Mouse (Mus musculus): ENCODE data around the gene Endog.
"Not testable (repeated sequence)": the region's sequence is repeated elsewhere in the genome, so short reads cannot be mapped to it uniquely, and the experiment has no call there.

The Endog gene

GRCm38 (mm10) chr2:30171371-30171996, at the start of gene Endog:
Endog (plus strand) TSS chr2:30171493.
- DNase-seq (ENCODE audit: low read depth, low spot score): peak; percentile 69

GRCm38 (mm10) chr2:30122766-30123165, 48.5 kb upstream of the Endog start:
- DNase-seq (ENCODE audit: low read depth, low spot score): no peak

GRCm38 (mm10) chr2:30123729-30124471, 47.4 kb upstream of the Endog start:
- no peak for DNase-seq (ENCODE audit: low read depth, low spot score)

DNA sequence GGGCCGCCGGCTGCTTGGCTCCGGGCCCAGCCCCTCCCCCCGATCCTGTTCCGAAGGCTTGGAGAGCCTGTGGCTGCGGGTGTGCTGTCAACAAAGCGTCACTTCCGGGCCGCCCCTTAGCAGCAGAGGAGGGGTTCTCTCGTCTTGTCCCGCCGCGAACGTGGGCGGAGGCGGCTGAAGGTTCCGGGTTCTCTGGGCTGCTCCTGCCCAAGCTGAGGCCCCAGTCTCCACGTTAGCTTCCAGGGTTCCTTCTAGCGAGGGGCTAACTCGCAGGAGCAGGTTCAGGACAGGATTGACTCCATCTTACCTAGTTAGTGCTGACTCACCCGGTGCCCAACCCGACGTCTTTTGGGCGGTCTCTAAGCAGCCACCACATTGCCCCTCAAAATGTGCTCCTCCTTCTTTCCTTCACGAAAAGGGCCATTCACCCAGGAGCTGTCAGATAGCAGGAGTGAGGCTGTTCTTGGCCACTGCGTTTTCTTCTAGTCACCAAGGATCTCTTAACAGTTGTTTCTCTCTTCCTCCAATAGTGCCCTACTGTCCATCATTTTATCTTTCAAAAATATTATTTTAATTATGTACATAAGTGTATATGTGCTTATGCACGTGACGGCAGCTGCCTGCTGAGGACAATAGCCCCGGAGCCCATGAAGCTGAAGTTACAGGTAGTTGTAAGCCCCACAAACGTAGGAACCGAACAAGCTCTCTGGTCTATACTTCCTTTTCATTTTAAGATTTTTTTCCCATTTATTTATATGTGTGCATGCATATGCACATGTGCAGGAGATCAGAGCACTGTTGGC, 46.6 kb upstream of the Endog start, which contains the start of gene Zer1:
Zer1 (minus strand) TSS at position 114 of the 803 bp plus-strand sequence.
- DNase-seq (ENCODE audit: low read depth, low spot score): peak; percentile 85

- DNase-seq (ENCODE audit: low read depth, low spot score): no peak
Observed at GRCm38 (mm10) chr2:30128789-30129188, 42.5 kb upstream of the Endog start.

- no peak for DNase-seq (ENCODE audit: low read depth, low spot score)
Observed at GRCm38 (mm10) chr2:30130156-30130555, 41.1 kb upstream of the Endog start.

DNA sequence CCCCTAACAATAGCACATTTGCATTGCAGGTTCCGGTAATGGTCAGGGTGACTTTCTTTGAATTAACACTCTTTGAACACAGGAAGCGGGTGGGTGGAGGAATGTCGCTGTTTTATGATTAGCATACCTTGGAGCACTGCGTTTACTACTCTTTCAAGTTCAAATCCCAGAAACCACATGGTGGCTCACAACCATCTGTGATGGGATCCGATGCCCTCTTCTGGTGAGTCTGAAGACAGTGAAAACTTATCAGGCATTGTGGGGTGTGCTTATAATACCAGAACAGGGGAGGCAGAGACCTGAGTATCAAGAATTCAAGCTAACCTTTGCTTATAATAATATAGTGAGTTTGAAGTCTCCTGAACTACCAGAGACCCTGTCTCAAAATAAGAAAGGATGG, 40.1 kb upstream of the Endog start:
- not testable (repeated sequence) for DNase-seq (ENCODE audit: low read depth, low spot score)

DNA sequence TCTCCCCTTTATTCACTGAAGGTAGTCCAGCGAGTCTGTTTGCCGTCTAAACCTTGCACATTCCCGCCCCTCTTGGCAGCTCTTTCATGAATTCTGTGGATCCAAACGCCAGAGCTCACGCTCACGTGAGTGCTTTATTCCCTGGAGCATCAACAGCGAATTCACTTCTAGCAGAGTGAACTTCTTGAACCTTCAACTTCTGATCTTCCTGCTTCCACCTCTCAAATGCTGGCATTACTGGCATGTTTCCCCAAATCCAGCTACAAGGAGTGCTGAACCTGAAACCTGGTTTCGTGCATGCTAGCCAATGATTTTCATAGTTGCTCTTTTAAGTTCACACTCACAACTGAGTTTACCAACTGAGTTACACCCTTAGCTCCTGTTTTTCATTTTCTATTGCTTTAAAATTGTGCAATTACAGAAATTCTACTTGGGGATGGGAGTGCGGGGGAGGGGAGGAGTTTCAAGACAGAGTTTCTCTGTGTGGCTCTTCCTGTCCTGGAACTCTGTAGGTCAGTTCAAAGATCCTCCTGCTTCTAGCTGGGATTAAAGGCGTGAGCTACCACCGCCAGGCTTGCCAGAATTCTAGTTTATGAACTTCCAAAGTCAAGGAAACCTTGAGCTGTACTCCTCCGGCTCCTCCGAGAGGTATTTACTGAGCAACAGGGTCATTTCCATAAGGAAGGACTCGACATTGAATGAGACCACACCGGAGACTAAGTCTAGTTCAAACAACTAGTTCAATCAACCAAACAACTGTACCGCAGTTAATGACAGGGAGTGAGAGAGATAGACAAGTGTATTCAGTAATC, 38.3 kb upstream of the Endog start:
- DNase-seq (ENCODE audit: low read depth, low spot score): no peak

DNA sequence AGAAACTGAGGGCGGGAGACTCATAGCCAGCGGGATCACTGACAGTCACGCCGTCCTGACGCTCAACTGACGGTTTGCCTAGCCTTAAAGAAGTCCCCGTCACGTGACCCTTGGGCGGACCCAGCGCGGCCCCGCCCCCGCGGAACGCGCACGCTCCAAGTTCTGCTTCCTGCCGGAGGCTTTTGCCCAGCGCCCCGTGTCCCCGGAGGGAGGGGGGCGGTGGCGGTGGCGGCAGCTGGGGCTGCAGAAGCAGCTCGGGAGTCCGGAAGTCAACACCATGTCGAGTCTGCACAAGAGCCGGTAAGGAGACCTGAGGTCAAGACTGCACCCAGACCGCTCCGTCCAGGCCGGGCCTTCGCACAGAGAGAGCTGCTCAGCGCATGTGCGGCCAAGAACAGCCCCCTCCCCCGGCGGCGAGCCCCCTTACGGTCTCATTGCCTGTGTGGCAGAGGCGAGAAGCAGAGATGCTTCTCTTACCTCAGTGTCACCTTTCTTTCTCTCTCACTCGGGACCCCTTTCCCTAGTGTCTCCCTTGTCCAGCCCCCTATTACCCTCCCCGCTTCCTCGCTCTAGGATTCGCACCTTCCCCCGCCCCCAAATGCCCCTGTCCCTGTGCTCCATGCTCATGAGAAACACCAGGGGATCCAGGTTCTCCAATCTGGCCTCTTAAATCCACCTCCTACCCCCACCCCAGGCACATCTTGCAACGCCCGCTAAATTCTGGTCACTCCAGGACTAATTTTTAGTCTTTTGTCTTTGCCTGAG, 37.5 kb upstream of the Endog start, which contains the start of gene Tbc1d13:
Tbc1d13 (plus strand) TSS at position 134 of the 765 bp plus-strand sequence.
- DNase-seq (ENCODE audit: low read depth, low spot score): peak; percentile 88

DNA sequence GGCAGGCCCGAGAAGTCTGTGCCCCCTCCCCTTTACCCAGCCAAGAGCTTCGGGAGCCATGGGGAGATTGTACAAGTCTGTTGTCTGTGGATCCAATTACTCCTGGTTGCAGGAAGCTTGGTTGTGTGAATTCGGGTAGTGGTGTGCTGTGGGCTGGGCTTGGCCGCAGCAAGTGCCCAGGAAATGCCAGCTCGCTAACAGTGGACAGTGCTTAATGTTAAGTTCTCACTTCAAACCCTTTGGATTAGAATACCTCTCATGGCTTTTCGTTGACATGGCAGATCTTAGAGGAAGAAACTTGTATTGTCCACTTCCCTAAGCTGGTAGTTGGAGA, 36.9 kb upstream of the Endog start:
- no peak for DNase-seq (ENCODE audit: low read depth, low spot score)

GRCm38 (mm10) chr2:30134928-30135620, 36.2 kb upstream of the Endog start:
- no peak for DNase-seq (ENCODE audit: low read depth, low spot score)

DNA sequence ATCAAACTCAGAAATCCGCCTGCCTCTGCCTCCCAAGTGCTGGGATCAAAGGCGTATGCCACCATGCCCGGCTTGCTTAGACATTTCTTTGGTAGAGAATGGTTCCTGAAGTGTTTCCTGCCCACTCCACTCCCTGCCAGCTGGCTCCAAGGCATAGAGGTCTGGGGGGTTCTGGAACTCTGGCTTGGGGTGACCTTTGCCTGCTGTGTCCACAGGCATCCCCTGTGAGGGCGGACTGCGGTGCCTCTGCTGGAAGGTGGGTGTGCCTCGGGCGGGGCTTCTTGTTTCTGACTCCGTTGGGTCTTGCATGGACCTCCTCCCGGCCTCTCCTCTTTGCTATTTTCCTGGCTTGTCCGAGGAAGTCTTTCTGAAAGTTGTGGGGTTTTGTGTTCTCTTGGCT, 34.8 kb upstream of the Endog start:
- DNase-seq (ENCODE audit: low read depth, low spot score): no peak

DNA sequence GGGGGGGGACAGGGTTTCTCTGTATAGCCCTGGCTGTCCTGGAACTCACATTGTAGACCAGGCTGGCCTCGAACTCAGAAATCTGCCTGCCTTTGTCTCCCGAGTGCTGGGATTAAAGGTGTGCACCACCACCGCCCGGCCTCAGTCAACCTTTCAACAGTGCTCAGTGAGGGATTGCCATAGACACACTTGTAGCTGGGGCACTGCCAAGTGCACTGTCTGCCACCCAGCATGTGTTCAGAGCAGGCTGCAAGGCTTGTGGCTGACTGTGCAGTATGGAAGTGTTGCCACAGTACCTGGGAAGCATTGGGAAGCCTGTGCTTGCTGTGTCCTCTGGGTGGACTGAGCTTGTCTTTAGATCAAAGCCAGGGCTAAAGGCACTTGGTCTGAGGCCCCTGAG, 31.3 kb upstream of the Endog start:
- not testable (repeated sequence) for DNase-seq (ENCODE audit: low read depth, low spot score)

DNA sequence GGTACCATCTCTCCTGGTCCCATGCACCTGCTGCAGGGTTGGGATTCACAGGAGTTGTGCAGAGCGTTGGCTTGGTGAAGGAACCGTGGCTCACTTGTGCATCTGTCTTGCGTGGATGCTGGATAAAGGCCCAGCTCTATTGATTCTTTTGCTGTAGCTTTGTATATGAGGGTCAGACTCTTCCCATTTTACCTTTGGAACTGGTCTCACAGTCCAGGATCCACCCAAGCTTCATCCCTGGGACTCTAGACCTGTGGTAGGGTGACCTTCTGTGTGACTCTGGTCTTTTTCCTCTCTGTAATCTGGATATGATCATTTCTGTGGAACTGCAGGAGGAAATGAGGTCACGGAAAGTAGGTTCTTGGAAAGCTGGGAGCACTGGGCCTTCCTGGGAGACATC, 26.9 kb upstream of the Endog start:
- no peak for DNase-seq (ENCODE audit: low read depth, low spot score)

- no peak for DNase-seq (ENCODE audit: low read depth, low spot score)
Observed at GRCm38 (mm10) chr2:30147466-30147865, 23.8 kb upstream of the Endog start.

DNA sequence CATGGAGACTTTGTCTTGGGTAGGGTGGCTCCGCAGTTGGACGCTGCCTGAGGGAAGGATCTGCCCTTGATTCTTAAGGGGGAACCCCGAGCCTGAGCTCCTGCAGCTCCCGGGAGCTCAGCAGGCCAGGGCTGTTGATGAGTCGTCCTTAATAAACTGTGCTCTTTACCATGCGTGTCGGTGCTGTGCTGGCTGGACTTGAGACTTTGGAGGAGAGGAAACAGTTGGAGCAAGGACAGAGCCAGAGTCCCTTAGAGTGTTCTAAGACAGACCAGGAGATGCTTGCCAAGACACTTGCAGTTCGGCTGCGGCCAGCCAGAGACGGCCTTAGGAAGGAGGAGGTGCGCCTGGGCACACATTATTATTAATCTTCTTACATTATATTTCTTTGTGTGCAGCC, 19.5 kb upstream of the Endog start:
- no peak for DNase-seq (ENCODE audit: low read depth, low spot score)

DNA sequence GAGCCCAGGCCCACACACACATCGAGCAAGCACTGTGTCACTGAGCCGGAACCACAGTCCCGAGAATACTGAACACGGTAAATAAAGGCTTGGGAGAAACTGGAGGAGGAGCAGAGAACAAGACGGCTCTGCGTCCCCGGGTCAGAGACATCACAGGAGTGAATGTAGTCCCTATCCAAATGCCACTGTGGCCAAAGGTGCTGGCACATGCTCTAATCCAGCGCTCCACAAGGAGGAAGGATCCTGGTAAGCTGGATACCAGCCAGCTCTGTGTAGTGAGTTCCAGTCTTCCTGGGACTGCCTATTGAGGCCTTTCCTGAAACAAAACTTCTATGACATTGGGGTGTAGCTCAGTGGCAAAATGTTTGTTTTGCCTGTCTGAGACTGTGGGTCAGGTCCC, 18.7 kb upstream of the Endog start:
- no peak for DNase-seq (ENCODE audit: low read depth, low spot score)

GRCm38 (mm10) chr2:30159871-30160270, 11.4 kb upstream of the Endog start:
- DNase-seq (ENCODE audit: low read depth, low spot score): not testable (repeated sequence)

GRCm38 (mm10) chr2:30161809-30162208, 9.5 kb upstream of the Endog start:
- DNase-seq (ENCODE audit: low read depth, low spot score): peak; percentile 39

GRCm38 (mm10) chr2:30164340-30164932, 6.9 kb upstream of the Endog start:
- DNase-seq (ENCODE audit: low read depth, low spot score): no peak
